Mouse (Mus musculus) hindbrain, embryonic 15.5 days (tissue): ENCODE measurements around the gene Dph7. TPM values are rescaled to one million over a fixed set of nuclear protein-coding genes. Genes with fewer than 3 reads are reported as not detected.

Experiments used
- ATAC-seq: fragments of 200-750 bp; cut with Nextera tagmentation; 2 replicates; pipeline ENCODE4 v1.8.0; 2017; ENCODE audit warnings: low read depth, moderate number of reproducible peaks, moderate TSS enrichment; ENCODE audit not compliant: low FRiP score
- H3K27ac ChIP-seq: fragments of 300-500 bp; sonication (generic); replicated peaks from 2 replicates; pipeline ENCODE4 v1.5.1; 2015; ENCODE audit warnings: mild to moderate bottlenecking, inconsistent platforms
- H3K27me3 ChIP-seq: fragments of 300-500 bp; sonication (generic); 2 replicates; pipeline ENCODE4 v1.6.1; 2015; ENCODE audit warnings: control low read depth, inconsistent platforms
- H3K36me3 ChIP-seq: fragments of 300-500 bp; sonication (generic); 2 replicates; pipeline ENCODE4 v1.6.1; 2015; ENCODE audit warnings: control low read depth, inconsistent platforms
- H3K4me1 ChIP-seq: fragments of 300-500 bp; sonication (generic); replicated peaks from 2 replicates; pipeline ENCODE4 v1.6.1; 2015; ENCODE audit warnings: control low read depth, inconsistent platforms
- H3K4me2 ChIP-seq: fragments of 300-500 bp; sonication (generic); 2 replicates; pipeline ENCODE4 v1.6.1; 2015; ENCODE audit warnings: moderate library complexity, mild to moderate bottlenecking, inconsistent platforms
- H3K4me3 ChIP-seq: fragments of 300-500 bp; sonication (generic); 2 replicates; pipeline ENCODE4 v1.5.1; 2015; ENCODE audit warnings: mild to moderate bottlenecking, inconsistent platforms
- H3K9ac ChIP-seq: fragments of 300-500 bp; sonication (generic); 2 replicates; pipeline ENCODE4 v1.6.1; 2015; ENCODE audit warnings: inconsistent platforms
- H3K9me3 ChIP-seq: fragments of 300-500 bp; sonication (generic); 2 replicates; pipeline ENCODE4 v1.6.1; 2016; ENCODE audit warnings: control low read depth, inconsistent platforms
- WGBS: fragments of 180-500 bp; shearing (Covaris S2); methylation state at CpG from one replicate; pipeline ENCODE4 v1.1.7; 2015; 5-methylcytosine and 5-hydroxymethylcytosine counted together
- polyA plus RNA-seq: library from polyadenylated mRNA; unstranded; fragments of >200 nt; fragmentation: Nextera tagmentation; extraction: Ambion mirVana; gene quantifications from 2 replicates; pipeline ENCODE4 v1.2.1, GENCODE M21; 2015

Dph7 gene
- polyA plus RNA-seq, 1 experiment from 2014 or later, result 36.0 TPM

DNA sequence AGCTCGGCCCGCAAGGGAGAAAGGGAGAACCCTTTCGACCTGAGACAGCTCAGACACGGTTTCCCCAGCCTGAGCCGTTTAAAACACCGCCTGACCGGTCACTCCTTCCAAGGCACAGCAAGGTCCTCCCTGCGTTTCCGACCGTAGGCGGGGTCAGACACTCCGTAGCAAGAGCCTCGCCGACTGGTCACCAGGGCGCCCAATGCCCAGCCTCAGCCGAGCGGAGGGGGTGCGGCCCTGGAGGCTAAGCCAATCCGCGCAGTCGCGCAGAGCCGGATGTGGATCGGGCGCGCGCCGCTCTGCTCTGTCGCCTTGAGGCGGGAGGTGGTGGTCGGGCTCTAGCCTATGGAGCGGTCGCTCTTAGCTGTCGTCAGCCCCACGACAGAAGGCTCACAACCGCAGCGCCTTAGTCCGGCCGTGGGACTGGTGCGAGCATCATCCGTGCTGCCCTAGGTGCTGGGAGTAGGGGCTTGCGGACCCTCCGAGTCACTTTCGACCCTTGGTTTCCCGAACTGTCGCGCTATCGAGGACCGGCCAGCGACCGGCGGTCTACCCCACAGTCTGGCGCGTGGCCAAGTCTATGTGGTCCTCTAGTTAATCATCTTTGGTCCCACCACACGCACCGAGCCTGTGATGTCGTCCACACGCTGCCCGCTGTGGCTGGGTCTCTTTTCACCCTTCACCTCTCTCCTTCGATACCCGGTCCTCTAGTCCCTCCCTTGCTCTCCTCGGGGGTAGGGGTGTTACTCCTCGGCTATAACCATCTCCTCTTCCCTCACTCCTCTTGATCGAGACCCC, 12.9 kb downstream of the Dph7 start, which contains the start of gene Mrpl41:
Mrpl41 (minus strand) TSS at position 193 of the 798 bp plus-strand sequence.
- 0% methylated on average over 64 of the region's 64 CpGs for WGBS
- peak within 1 kb of the TSS; percentile 77 for H3K9ac ChIP-seq
- no peaks in the 10 kb centered on the region for H3K27me3 ChIP-seq
- H3K27ac ChIP-seq, result peak within 1 kb of the TSS; percentile 92
- H3K36me3 ChIP-seq, result peaks cover 24% of the 10 kb centered on the region
- H3K4me3 ChIP-seq, result peak within 1 kb of the TSS; percentile 87
- peak within 1 kb of the TSS; percentile 96 for H3K4me2 ChIP-seq
- H3K9me3 ChIP-seq, result no peaks in the 10 kb centered on the region
- peaks cover 24% of the 10 kb centered on the region for H3K4me1 ChIP-seq
- peak; percentile 100 for ATAC-seq

DNA sequence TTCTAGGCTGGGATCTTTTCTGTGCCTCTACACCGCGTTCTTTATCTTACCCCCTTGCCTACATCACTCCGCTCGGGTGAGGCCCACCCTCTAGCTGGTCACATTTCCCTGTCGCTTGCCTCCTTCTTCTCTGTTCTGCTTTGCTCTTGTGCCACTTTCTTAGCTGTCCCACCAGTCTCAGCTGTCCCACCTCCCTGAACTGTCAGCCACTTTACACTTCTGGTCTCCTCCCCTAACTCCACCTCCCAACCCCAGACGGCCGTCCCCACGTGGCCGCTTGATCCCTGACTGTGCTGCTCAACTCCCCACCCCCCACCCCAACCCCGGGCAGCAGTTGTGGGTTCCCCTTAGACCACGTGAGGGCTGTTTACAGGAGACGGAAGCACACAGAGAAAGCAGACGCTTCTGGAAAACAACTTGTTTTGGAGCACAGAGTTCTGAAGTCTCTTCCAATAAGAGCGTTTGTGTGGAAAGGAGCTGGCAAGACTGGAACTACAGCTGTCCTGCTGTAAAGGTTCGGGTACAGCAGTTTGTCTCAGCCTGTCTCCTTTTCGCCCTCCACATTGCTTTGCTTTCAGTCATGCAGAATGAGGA, 13.6 kb downstream of the Dph7 start, which contains the start of gene Pnpla7:
Pnpla7 (plus strand) TSS at position 330 of the 594 bp plus-strand sequence.
- Histone ChIP-seq H3K27ac (peak within 1 kb of the TSS; percentile 92), H3K4me2 (peak within 1 kb of the TSS; percentile 96), H3K9me3 (no peaks in the 10 kb centered on the region), H3K4me1 (peaks cover 24% of the 10 kb centered on the region), H3K36me3 (peaks cover 18% of the 10 kb centered on the region), H3K4me3 (peak within 1 kb of the TSS; percentile 87), H3K9ac (peak within 1 kb of the TSS; percentile 77), H3K27me3 (no peaks in the 10 kb centered on the region)
- WGBS, result 1% methylated on average over 16 of the region's 16 CpGs
- ATAC-seq, result peak; percentile 31; the same call in 1 of the 2 replicates

DNA sequence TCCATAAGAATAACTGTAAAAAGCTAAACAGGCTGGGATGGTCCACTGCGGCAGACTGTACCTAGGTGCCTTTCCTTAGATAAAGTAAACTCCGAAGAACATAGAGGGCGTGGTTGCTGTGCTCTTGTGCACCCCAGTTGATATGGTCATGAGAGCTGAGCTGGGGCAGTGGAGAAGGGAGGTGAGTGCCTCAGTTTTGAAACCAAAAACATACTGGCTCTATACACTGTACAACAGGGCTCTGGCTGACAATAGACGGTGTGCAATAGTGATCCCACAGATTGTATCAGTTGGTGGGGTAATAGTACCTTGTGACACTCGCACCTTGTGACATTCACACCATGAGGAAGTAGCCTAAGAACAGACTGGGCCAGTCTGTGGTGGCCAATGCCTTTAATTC, 14.8 kb downstream of the Dph7 start:
- H3K36me3 ChIP-seq, result peaks cover 11% of the 10 kb centered on the region; the same call in 1 of the 2 replicates
- no peak overlapping the region for H3K27ac ChIP-seq
- 91% methylated on average over 5 of the region's 5 CpGs for WGBS
- ATAC-seq, result no peak
- H3K9me3 ChIP-seq, result no peaks in the 10 kb centered on the region
- no peak overlapping the region for H3K9ac ChIP-seq
- H3K4me3 ChIP-seq, result no peak overlapping the region
- no peak overlapping the region for H3K4me2 ChIP-seq
- peaks cover 24% of the 10 kb centered on the region for H3K4me1 ChIP-seq
- H3K27me3 ChIP-seq, result no peaks in the 10 kb centered on the region

DNA sequence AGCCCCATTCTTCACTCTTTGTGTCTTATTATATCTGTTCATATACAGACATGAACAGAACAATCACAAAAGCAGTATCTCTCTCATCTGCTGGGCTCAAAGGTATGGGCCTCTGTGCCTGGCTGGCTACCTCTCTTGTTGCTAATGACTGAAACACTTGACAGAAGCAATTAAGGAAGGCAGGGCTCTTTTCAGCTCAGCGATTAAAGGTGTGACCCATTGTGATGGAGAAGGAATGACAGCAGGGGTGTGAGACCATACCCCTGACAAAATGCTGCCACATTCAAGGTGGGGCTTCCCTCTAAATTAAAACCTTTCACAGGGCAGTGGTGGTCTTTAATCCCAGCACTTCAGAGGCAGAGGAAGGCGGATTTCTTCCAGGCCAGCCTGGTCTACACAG, 25.6 kb downstream of the Dph7 start:
- no peaks in the 10 kb centered on the region for H3K36me3 ChIP-seq
- no peaks in the 10 kb centered on the region for H3K4me1 ChIP-seq
- 67% methylated on average over 2 of the region's 2 CpGs for WGBS
- no peak overlapping the region for H3K9ac ChIP-seq
- no peak overlapping the region for H3K27ac ChIP-seq
- H3K27me3 ChIP-seq, result no peaks in the 10 kb centered on the region
- no peak overlapping the region for H3K4me2 ChIP-seq
- H3K9me3 ChIP-seq, result no peaks in the 10 kb centered on the region
- no peak overlapping the region for H3K4me3 ChIP-seq
- ATAC-seq, result no peak

DNA sequence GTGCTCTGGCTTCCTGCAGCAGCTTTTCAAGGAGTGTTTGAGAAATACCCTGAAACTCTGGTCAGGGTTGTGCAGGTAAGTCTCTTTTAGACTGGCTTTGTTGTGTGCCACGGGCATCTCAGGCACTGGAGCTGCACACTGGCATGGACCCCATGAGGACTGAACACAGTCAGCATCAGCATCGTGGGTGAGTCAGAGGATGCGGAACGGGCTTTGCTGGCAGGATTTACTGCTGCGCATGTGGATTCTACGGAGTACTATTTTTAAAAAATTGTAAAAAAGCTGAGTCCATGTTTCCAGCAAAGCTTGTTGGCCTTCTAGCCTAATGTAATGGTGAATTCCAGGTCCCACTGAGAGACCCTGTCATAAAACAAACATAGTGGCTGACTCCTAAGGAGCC, 33.1 kb downstream of the Dph7 start:
- no peak overlapping the region for H3K4me2 ChIP-seq
- ATAC-seq, result no peak
- H3K9me3 ChIP-seq, result no peaks in the 10 kb centered on the region
- H3K27ac ChIP-seq, result no peak overlapping the region
- no peaks in the 10 kb centered on the region for H3K36me3 ChIP-seq
- no peaks in the 10 kb centered on the region for H3K27me3 ChIP-seq
- WGBS, result 85% methylated on average over 6 of the region's 6 CpGs
- H3K4me3 ChIP-seq, result no peak overlapping the region
- H3K4me1 ChIP-seq, result no peaks in the 10 kb centered on the region
- no peak overlapping the region for H3K9ac ChIP-seq

DNA sequence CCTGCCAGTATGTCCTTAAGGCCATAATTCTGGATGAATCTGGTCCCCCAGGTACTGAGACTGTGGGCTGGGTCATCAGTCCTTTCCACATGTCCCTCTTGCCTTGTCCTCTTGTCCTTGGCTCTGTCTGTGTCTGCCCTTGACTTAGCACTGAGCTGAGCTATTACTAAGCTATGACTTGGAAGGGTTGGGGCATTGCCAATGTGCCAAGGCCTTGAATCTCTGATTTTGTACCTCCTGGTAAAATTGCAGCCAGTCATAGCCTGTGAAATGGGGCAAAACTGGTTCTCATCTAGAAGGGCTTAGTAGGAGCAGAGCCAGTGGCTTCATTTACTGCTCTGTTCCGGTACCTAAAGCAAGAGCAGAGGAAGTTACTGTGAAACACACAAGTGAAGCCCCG, 34.3 kb downstream of the Dph7 start:
- Histone ChIP-seq H3K27me3 (no peaks in the 10 kb centered on the region), H3K4me2 (no peak overlapping the region), H3K9ac (no peak overlapping the region), H3K27ac (no peak overlapping the region), H3K9me3 (no peaks in the 10 kb centered on the region), H3K36me3 (no peaks in the 10 kb centered on the region), H3K4me3 (no peak overlapping the region), H3K4me1 (no peaks in the 10 kb centered on the region)
- no peak for ATAC-seq
- 94% methylated on average over 2 of the region's 2 CpGs for WGBS

DNA sequence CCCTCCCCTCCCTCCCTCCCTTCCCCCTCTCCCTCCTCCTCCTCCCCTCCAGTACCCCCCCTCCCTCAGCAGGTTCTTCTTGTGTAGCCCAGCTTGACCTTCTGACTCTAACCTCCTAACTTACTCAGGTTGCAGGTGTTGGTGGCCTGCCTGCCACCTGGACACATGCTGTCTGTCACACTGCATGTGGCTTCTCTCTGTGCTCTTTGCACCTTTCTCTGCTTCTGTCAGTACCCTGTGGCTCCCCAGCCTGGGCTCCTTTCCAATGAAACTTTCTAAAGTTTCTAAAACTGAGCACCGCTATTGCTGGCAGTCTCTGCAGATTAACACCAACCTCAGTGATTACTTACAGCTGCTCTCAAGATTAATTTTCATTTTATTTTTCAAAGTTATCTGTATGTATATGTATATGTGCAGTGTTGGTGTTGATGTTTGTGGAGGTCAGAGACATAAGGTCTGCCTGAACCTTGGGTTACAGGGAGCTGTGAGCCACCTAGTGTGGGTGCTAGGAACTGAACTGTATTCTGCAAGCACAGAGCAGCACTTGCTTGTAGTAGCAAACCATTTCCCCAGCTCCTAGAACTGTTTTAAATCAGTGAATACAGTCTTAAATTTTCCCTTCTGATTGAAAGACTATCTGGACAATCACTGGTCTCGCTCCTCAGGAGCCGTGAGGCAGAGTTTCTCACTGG, 38.5 kb downstream of the Dph7 start:
- Histone ChIP-seq H3K27ac (no peak overlapping the region), H3K36me3 (no peaks in the 10 kb centered on the region), H3K4me3 (no peak overlapping the region), H3K27me3 (no peaks in the 10 kb centered on the region), H3K9me3 (no peaks in the 10 kb centered on the region), H3K4me1 (no peaks in the 10 kb centered on the region), H3K9ac (no peak overlapping the region), H3K4me2 (no peak overlapping the region)
- ATAC-seq, result no peak; the same call in 1 of the 2 replicates
- WGBS, result 78% methylated on average over 3 of the region's 3 CpGs

DNA sequence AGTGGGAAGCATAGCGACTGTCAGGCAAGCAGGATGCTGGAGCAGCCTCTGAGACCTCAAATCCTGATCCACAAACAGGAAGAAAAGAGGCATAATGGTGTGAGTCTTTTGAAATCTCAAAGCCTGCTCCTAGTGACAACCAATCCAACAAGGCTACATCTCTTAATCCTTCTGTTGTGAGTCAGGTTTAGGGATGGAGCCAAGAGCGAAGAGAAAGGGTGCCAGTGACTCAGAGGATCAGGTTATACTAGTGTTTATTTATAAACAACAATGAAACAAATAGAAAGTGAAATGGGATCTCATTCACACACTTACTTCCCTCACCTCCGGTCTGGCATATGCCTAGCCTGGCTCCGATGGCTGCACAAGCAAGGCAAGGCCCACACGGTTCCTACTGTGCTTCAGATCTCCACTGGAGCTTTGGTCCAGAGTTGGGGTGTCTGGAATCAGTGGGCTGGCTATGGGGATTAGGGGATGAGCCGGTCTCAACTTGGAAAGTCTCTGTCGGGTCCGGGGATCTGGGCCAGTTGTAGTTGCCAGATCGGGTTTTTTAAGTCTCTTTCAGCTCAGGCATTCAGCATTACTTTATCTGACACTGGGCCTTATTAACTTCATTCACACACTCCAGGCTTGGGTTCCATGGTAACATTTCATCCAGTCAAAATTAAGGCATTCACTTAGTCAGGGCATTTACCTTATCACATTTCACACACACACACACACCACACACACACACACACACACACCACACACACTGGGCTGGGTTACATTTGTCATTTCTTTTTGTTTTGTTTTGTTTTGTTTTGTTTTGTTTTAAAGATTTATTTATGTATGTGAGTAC, 42.0 kb downstream of the Dph7 start:
- H3K4me1 ChIP-seq, result no peaks in the 10 kb centered on the region
- no peaks in the 10 kb centered on the region for H3K36me3 ChIP-seq
- no peaks in the 10 kb centered on the region for H3K27me3 ChIP-seq
- H3K9ac ChIP-seq, result no peak overlapping the region
- 72% methylated on average over 9 of the region's 9 CpGs for WGBS
- H3K27ac ChIP-seq, result no peak overlapping the region
- no peak overlapping the region for H3K4me3 ChIP-seq
- no peak overlapping the region for H3K4me2 ChIP-seq
- no peaks in the 10 kb centered on the region for H3K9me3 ChIP-seq
- no peak for ATAC-seq

DNA sequence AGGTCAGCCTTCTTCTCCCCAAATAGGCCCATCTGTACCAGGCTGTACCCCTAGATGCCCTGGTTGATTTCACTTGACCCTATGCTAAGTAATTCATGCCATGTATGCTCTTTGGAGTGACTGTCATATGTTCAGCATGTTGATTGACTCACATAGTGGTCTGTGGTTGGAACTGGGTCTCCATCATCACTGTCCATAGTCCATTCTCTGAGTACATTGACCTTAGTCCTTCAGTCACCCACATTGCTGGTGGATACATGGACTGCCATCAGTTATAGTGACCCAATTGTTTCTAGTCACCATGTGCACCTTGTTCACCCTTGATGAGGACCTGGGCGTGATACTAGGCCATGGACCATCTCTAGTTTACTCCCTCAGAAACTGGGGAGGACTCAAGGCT, 44.6 kb downstream of the Dph7 start:
- Histone ChIP-seq H3K27ac (no peak overlapping the region), H3K36me3 (no peaks in the 10 kb centered on the region), H3K9me3 (no peaks in the 10 kb centered on the region), H3K4me1 (no peaks in the 10 kb centered on the region), H3K27me3 (no peaks in the 10 kb centered on the region), H3K4me3 (no peak overlapping the region), H3K9ac (no peak overlapping the region), H3K4me2 (no peak overlapping the region)
- ATAC-seq, result no peak
- 83% methylated on average over 1 of the region's 1 CpGs for WGBS

DNA sequence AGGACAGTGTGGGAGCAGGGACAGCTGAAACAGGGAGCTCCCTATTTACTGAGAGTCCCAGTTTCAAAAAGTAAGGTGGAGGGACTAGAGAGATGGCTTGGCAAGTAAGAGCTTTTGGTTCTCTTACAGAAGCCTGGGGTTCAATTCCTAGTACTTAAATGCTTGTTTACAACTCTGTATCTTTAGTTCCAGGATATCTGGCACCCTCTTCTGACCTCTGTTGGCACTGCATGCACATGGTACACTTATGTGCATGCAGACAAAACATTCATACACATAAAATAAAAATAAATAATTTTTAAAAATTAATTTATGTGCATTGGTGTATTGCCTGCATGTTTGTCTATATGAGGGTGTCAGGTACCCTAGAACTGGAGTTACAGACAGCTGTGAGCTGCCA, 46.0 kb downstream of the Dph7 start:
- Histone ChIP-seq H3K27ac (no peak overlapping the region), H3K4me3 (no peak overlapping the region), H3K4me2 (no peak overlapping the region), H3K36me3 (no peaks in the 10 kb centered on the region), H3K4me1 (no peaks in the 10 kb centered on the region), H3K27me3 (no peaks in the 10 kb centered on the region), H3K9me3 (no peaks in the 10 kb centered on the region), H3K9ac (no peak overlapping the region)
- no peak for ATAC-seq
